Mouse (Mus musculus) lung, postnatal 0 days (tissue): Measurements from ENCODE around the gene Asb16.

Source experiments
- CTCF ChIP-seq: IDR thresholded peaks from 2 replicates; pipeline ENCODE4 v1.5.1; 2016; ENCODE audit warnings: antibody characterized with exemption, mild to moderate bottlenecking
- EP300 ChIP-seq: IDR thresholded peaks from 2 replicates; pipeline ENCODE4 v1.6.1; 2016; ENCODE audit warnings: antibody characterized with exemption, mild to moderate bottlenecking, control low read depth

DNA sequence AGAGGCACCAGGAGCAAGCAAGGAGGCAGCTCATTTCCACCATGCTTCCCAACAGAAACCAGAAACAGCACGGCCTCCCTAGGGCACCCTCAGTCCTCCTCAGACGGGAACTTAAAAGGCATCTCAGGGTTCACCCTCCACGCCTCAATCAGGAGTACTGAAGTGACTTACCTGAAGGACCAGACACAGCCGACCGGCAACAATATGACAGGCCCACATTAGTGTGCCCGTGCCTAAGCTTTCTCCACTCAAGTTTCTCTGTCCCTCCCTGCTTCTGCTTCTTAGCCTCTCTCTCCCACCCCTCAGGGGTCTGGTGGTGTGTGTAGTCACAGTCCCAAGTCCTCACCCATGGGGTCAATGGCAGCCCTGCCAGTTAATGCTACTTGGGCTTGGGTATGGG is 44.0 kb downstream of the Asb16 start:
- TF ChIP-seq CTCF: no peak
- TF ChIP-seq EP300: no peak
